Mouse (Mus musculus) bone marrow macrophage, adult 2 months (primary cell): ENCODE results near the gene Ints14. TPM values are rescaled to one million over a fixed set of nuclear protein-coding genes. Genes with fewer than 3 reads are reported as not detected.
A peak's percentile ranks its signal among the peaks of the same experiment; 100 is the strongest.
"Not testable (repeated sequence)": the region's sequence is repeated elsewhere in the genome, so short reads cannot be mapped to it uniquely, and the experiment has no call there.

Source experiments
- H3K27ac ChIP-seq: 2 replicates; pipeline ENCODE4 v1.5.1; 2012; ENCODE audit warnings: low read depth, low read length; ENCODE audit not compliant: insufficient read depth
- H3K4me1 ChIP-seq: 2 replicates; pipeline ENCODE4 v1.6.1; 2012; ENCODE audit warnings: low read length; ENCODE audit not compliant: control insufficient read depth, insufficient read depth
- H3K4me3 ChIP-seq: 2 replicates; pipeline ENCODE4 v1.5.1; 2012; ENCODE audit warnings: mild to moderate bottlenecking, low read length, moderate library complexity; ENCODE audit not compliant: insufficient read depth
- CTCF ChIP-seq: IDR thresholded peaks from 2 replicates; pipeline ENCODE4 v1.5.1; 2012; ENCODE audit warnings: low read depth, mild to moderate bottlenecking, low read length, moderate library complexity
- POLR2A ChIP-seq: IDR thresholded peaks from 2 replicates; pipeline ENCODE4 v1.6.1; 2012; ENCODE audit warnings: mild to moderate bottlenecking, low read depth, low read length, borderline replicate concordance
- polyA plus RNA-seq: library from polyadenylated mRNA; stranded (reverse); fragments of >200 nt; gene quantifications from 2 replicates; pipeline ENCODE4 v1.2.4, GENCODE M21; 2012; ENCODE audit not compliant: missing spikeins, insufficient read depth, insufficient read length

Ints14 gene
- polyA plus RNA-seq, 1 experiment, result 21.4 TPM

GRCm38 (mm10) chr9:64988443-64988842 is 27.7 kb downstream of the Ints14 start:
- no peak for TF ChIP-seq CTCF
- no peak for TF ChIP-seq POLR2A
- Histone ChIP-seq H3K27ac (no peak overlapping the region), H3K4me1 (no peaks in the 10 kb centered on the region), H3K4me3 (no peak overlapping the region)

DNA sequence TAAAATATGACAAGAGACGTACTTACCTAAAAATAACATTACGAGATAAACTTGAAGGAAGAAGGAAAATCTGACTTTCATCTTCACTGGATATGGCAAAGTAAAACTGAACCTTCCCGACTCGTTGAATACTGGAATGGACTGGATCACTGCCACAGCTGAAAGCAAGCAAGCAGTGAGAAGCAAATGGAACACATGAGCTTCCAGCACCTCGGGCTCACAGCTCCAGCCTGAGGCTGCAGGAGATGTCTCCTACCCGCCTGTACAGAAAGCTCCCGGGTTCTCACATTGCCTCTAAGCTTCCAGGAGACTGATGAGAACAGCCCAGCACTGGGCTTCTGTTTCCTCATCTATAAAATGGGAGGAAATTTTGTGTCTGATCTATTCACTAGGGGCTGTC is 29.6 kb downstream of the Ints14 start:
- Histone ChIP-seq H3K4me1 (no peaks in the 10 kb centered on the region), H3K4me3 (no peak overlapping the region), H3K27ac (no peak overlapping the region)
- TF ChIP-seq CTCF (no peak), POLR2A (no peak)

DNA sequence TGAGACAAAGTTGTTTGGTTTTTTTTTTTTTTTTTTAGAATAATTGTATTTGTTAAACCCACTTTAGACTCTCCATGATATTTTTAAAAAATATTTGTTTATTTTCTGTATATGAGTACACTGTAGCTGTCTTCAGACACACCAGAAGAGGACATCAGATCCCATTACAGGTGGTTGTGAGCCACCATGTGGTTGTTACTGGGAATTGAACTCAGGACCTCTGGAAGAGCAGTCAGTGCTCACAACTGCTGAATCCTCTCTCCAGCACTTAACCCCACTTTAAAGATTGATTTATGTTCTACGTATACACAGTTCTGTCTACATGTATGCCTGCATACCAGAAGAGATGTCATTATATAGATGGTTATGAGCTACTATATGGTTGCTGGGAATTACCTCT is 34.8 kb downstream of the Ints14 start:
- not testable (repeated sequence) for H3K4me1 ChIP-seq, H3K4me3 ChIP-seq, H3K27ac ChIP-seq

DNA sequence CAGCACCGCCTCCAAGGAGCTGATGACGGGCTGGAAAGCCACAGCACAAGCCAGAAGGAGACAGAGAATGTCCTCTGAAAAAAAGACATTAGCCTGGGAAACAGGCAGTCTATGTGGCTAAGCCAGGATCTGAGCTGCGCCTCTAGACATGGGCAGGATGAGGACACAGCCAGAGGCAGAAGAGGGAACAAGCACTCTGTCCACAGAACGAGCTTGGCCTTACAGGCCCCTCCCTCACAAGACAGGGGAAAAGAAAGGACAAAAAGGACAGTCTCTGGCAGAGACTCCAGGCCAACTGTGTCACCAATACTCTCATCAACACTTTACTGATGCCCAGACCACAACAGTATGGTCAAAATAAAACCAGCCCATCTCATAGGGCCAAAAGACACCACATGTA is 40.8 kb downstream of the Ints14 start:
- 0 out of 2 replicates have a peak overlapping the region, but pooled peaks have one; percentile 17 for H3K27ac ChIP-seq
- H3K4me1 ChIP-seq, result peaks cover 7% of the 10 kb centered on the region
- H3K4me3 ChIP-seq, result no peak overlapping the region
- TF ChIP-seq POLR2A, result no peak
- TF ChIP-seq CTCF, result no peak

DNA sequence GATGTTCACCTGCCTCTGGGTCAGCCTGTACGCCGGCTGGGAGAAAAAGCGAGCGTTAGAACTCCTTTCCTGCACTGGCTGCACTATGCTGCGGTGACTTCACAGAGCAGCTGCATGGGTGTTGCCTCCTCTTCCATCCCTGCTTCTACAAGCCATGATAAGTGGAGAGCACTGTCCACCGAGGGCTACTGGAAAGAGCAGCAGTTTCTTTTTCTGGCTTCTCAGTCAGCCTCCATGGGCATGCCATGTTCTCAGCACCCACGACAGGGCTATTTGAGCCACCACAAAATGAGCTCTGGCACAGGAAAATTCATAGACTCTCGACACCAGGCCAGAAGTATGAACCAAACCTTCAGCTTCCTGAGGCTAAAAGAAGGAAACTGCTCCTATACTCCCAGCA is 45.0 kb downstream of the Ints14 start:
- Histone ChIP-seq H3K4me3 (no peak overlapping the region), H3K4me1 (peaks cover 11% of the 10 kb centered on the region), H3K27ac (no peak overlapping the region)
- TF ChIP-seq CTCF, result no peak
- no peak for TF ChIP-seq POLR2A

DNA sequence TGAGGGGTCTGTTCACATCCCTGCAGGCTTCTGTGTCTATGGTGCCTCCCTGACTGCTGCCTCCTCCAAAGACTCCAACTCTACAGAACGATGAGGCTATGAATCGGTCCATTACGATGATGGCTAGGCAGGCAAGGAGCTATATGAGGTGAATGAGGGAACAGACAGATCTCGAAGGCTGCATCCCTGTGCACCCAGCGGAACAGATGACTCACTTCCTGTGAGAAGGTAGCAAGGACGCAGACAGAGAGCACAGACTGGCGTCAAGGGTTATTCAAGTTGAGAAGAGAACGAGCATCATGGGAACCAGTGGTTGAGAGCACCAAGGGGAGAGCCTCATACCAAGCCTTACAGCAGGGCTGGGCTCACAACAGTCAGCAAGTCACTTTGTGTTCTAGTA is 49.9 kb downstream of the Ints14 start:
- H3K27ac ChIP-seq, result no peak overlapping the region
- H3K4me1 ChIP-seq, result peaks cover 28% of the 10 kb centered on the region
- no peak for TF ChIP-seq POLR2A
- TF ChIP-seq CTCF, result no peak
- no peak overlapping the region for H3K4me3 ChIP-seq

DNA sequence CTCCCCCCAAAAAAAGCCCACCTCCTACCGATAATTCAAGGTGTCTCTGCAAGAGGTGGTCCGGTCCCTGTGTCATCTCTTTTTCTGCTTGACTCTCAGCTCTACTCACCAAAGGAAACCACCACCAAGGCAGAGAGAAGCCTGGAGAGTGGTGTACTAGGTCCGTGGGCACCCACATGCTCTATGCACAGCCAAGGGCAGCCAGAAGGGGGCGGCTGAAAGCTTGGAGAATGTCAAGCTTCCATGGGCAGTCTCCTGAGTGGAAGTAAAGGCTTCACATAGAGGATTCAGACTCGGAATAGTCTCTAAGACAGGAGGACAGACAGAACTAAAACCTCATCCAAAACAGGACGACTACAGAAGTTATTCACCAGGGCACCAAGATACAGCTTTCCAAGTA is 50.6 kb downstream of the Ints14 start:
- Histone ChIP-seq H3K4me1 (peaks cover 29% of the 10 kb centered on the region), H3K27ac (no peak overlapping the region), H3K4me3 (no peak overlapping the region)
- no peak for TF ChIP-seq POLR2A
- peak; percentile 34; the same call in 1 of the 2 replicates for TF ChIP-seq CTCF

- TF ChIP-seq POLR2A, result no peak
- no peak for TF ChIP-seq CTCF
- no peak overlapping the region for H3K4me3 ChIP-seq
- no peak overlapping the region for H3K27ac ChIP-seq
- peaks cover 59% of the 10 kb centered on the region for H3K4me1 ChIP-seq
Observed at GRCm38 (mm10) chr9:65015461-65016222, 54.9 kb downstream of the Ints14 start.

GRCm38 (mm10) chr9:65016241-65016977 is 55.7 kb downstream of the Ints14 start:
- Histone ChIP-seq H3K4me1 (peaks cover 51% of the 10 kb centered on the region), H3K27ac (no peak overlapping the region), H3K4me3 (no peak overlapping the region)
- no peak for TF ChIP-seq CTCF
- TF ChIP-seq POLR2A, result no peak
